Mouse (Mus musculus): Measurements from ENCODE around the gene Rnf19b. TPM values are rescaled to one million over a fixed set of nuclear protein-coding genes. Genes with fewer than 3 reads are reported as not detected.

Gene Rnf19b
- total and polyA plus RNA-seq, 3 experiments: 75.3 to 104 (median 98.3) TPM

- Histone ChIP-seq H3K79me2 (replicated peaks; ENCODE audit: control insufficient read depth, extremely low read depth, insufficient read depth, poor library complexity, severe bottlenecking) (no peaks in the 10 kb centered on the region), H3K27ac (ENCODE audit: insufficient read depth, low read depth) (peak overlapping the region; percentile 79), H3K4me1 (ENCODE audit: control insufficient read depth in 1 of 2, insufficient read depth in 2 of 2) (peaks cover 19 to 48% of the 10 kb centered on the region in 2 experiments), H3K36me3 (replicated peaks in 1 of 2; ENCODE audit: control insufficient read depth in 1 of 2, insufficient read depth in 1 of 2, low read length in 1 of 2) (no peaks in the 10 kb centered on the region), H3K4me3 (replicated peaks in 1 of 3; ENCODE audit: low read depth in 2 of 3, low read length in 2 of 3, poor library complexity in 1 of 3) (peak overlapping the region in 2 of 3 experiments; percentile 8 to 30), H3K9ac (ENCODE audit: insufficient read depth, low read depth) (0 out of 2 replicates have a peak overlapping the region, but pooled peaks have one; percentile 23), H3K27me3 (replicated peaks) (no peaks in the 10 kb centered on the region), H3K4me2 (ENCODE audit: insufficient read depth, low read depth, poor library complexity, severe bottlenecking) (peak overlapping the region; percentile 23), H3K9me3 (replicated peaks; ENCODE audit: low read length) (no peaks in the 10 kb centered on the region)
- peak; percentile 95 for DNase-seq (ENCODE audit: extremely low read depth)
- in situ Hi-C loops (cut with MboI; ENCODE audit: low pct_ligation_motif_present, low pct_unique_long_range_greater_than_20kb, low sequenced_read_pairs): loop anchor here (10.0 kb wide), 1 partner anchor 60 kb away; no protein-coding TSS in a partner anchor
- dilution Hi-C loops (cut with MboI; ENCODE audit: extremely low pct_ligation_motif_present, extremely low pct_unique_long_range_greater_than_20kb, low sequenced_read_pairs): no loop called here
- TF ChIP-seq UBTF (IDR thresholded peaks at IDR 0.05; ENCODE audit: low read depth, low read length) (no peak), JUN (IDR thresholded peaks at IDR 0.05; ENCODE audit: insufficient read depth, low read depth, low read length) (peak; percentile 65), PAX5 (IDR thresholded peaks at IDR 0.05; ENCODE audit: low read length) (no peak), MAX (IDR thresholded peaks at IDR 0.05; ENCODE audit: low read length) (peak; percentile 83), MAZ (IDR thresholded peaks at IDR 0.05; ENCODE audit: low read depth, low read length) (0 out of 2 replicates have a peak, but pooled peaks have one; percentile 85), MYC (IDR thresholded peaks at IDR 0.05; ENCODE audit: low read depth, low read length) (0 out of 2 replicates have a peak, but pooled peaks have one; percentile 37), NELFE (IDR thresholded peaks at IDR 0.05; ENCODE audit: low read depth, low read length) (peak; percentile 59), EP300 (IDR thresholded peaks at IDR 0.05; ENCODE audit: low read length) (peak; percentile 93), ZC3H11A (IDR thresholded peaks at IDR 0.05; ENCODE audit: low read depth, low read length) (no peak), USF1 (IDR thresholded peaks at IDR 0.05; ENCODE audit: low read depth, low read length) (no peak), POLR2A (IDR thresholded peaks at IDR 0.05; ENCODE audit: low read depth, low read length) (peak; percentile 63), ETS1 (conservative IDR thresholded peaks at IDR 0.05; ENCODE audit: low read depth, low read length) (peak; percentile 97), JUND (conservative IDR thresholded peaks at IDR 0.05; ENCODE audit: low read depth, low read length) (peak; percentile 85), USF2 (conservative IDR thresholded peaks at IDR 0.05; ENCODE audit: low read depth, low read length) (no peak), SIN3A (IDR thresholded peaks at IDR 0.05; ENCODE audit: low read length) (peak; percentile 92), MAFK (IDR thresholded peaks at IDR 0.05; ENCODE audit: insufficient replicate concordance, low read length) (peak; percentile 80), BHLHE40 (IDR thresholded peaks at IDR 0.05; ENCODE audit: low read depth, low read length) (peak; percentile 86), ZKSCAN1 (IDR thresholded peaks at IDR 0.05; ENCODE audit: borderline replicate concordance, low read depth, low read length) (no peak), CHD2 (IDR thresholded peaks at IDR 0.05; ENCODE audit: low read length) (peak; percentile 75), IRF4 (IDR thresholded peaks at IDR 0.05; ENCODE audit: low read depth, low read length) (peak; percentile 96), TBP (conservative IDR thresholded peaks at IDR 0.05; ENCODE audit: low read depth, low read length) (peak; percentile 92), CHD1 (IDR thresholded peaks at IDR 0.05; ENCODE audit: low read depth, low read length) (peak; percentile 93), NRF1 (IDR thresholded peaks at IDR 0.05; ENCODE audit: low read depth, low read length) (no peak), MXI1 (IDR thresholded peaks at IDR 0.05; ENCODE audit: low read depth, low read length) (no peak; the same call in 1 of the 2 replicates), ZMIZ1 (IDR thresholded peaks at IDR 0.05; ENCODE audit: low read depth, low read length) (peak; percentile 48), CTCF (conservative IDR thresholded peaks at IDR 0.05 in 1 of 2, IDR thresholded peaks at IDR 0.05 in 1 of 2; ENCODE audit: low read depth in 2 of 2, low read length in 2 of 2) (no peak), HCFC1 (IDR thresholded peaks at IDR 0.05; ENCODE audit: low read depth, low read length) (no peak; the same call in none of the 2 replicates), RCOR1 (conservative IDR thresholded peaks at IDR 0.05; ENCODE audit: low read depth, low read length) (peak; percentile 69; the same call in 1 of the 2 replicates), SMC3 (IDR thresholded peaks at IDR 0.05; ENCODE audit: low read depth, low read length) (peak; percentile 32; the same call in 1 of the 2 replicates), RAD21 (IDR thresholded peaks at IDR 0.05; ENCODE audit: low read depth, low read length) (peak; percentile 13), ZNF384 (IDR thresholded peaks at IDR 0.05; ENCODE audit: low read depth, low read length) (no peak; the same call in 1 of the 2 replicates), TCF12 (IDR thresholded peaks at IDR 0.05; ENCODE audit: low read depth, low read length) (peak; percentile 98), POLR2AphosphoS2 (IDR thresholded peaks at IDR 0.05; ENCODE audit: low read depth, low read length) (no peak), ELF1 (IDR thresholded peaks at IDR 0.05; ENCODE audit: low read depth, low read length) (peak; percentile 58; the same call in 1 of the 2 replicates), MEF2A (IDR thresholded peaks at IDR 0.05; ENCODE audit: borderline replicate concordance, low read depth, low read length) (peak; percentile 97), KAT2A (IDR thresholded peaks at IDR 0.05; ENCODE audit: insufficient replicate concordance, low read length) (0 out of 2 replicates have a peak, but pooled peaks have one; percentile 44), GABPA (IDR thresholded peaks at IDR 0.05; ENCODE audit: insufficient replicate concordance, low read depth, low read length) (no peak)
Measured at GRCm38 (mm10) chr4:129034706-129035660, 23.1 kb upstream of the Rnf19b start.

Data from CH12.LX (cell line).